Mouse (Mus musculus) lung, embryonic 15.5 days (tissue): ENCODE results near the gene Plagl1. TPM values are rescaled to one million over a fixed set of nuclear protein-coding genes. Genes with fewer than 3 reads are reported as not detected.
A peak's percentile ranks its signal among the peaks of the same experiment; 100 is the strongest.

Experiments
- ATAC-seq: fragments of 200-750 bp; cut with Nextera tagmentation; 2 replicates; pipeline ENCODE4 v1.8.0; 2017; ENCODE audit warnings: moderate number of reproducible peaks, borderline replicate concordance; ENCODE audit not compliant: low FRiP score, low TSS enrichment; ENCODE audit errors: extremely low read depth
- H3K27ac ChIP-seq: fragments of 300-500 bp; sonication (generic); 2 replicates; pipeline ENCODE4 v1.5.1; 2015; ENCODE audit warnings: moderate library complexity, mild to moderate bottlenecking, inconsistent platforms
- H3K27me3 ChIP-seq: fragments of 300-500 bp; sonication (generic); 2 replicates; pipeline ENCODE4 v1.6.1; 2015; ENCODE audit warnings: inconsistent platforms
- H3K36me3 ChIP-seq: fragments of 300-500 bp; sonication (generic); 2 replicates; pipeline ENCODE4 v1.6.1; 2015; ENCODE audit warnings: inconsistent platforms
- H3K4me1 ChIP-seq: fragments of 300-500 bp; sonication (generic); 2 replicates; pipeline ENCODE4 v1.6.1; 2015; ENCODE audit warnings: inconsistent platforms
- H3K4me2 ChIP-seq: fragments of 300-500 bp; sonication (generic); 2 replicates; pipeline ENCODE4 v1.6.1; 2015; ENCODE audit warnings: inconsistent platforms, mild to moderate bottlenecking, moderate library complexity
- H3K4me3 ChIP-seq: fragments of 300-500 bp; sonication (generic); 2 replicates; pipeline ENCODE4 v1.5.1; 2015; ENCODE audit warnings: mild to moderate bottlenecking, inconsistent platforms
- H3K9ac ChIP-seq: fragments of 300-500 bp; sonication (generic); 2 replicates; pipeline ENCODE4 v1.6.1; 2015; ENCODE audit warnings: inconsistent platforms
- H3K9me3 ChIP-seq: fragments of 300-500 bp; sonication (generic); 2 replicates; pipeline ENCODE4 v1.6.1; 2016; ENCODE audit warnings: inconsistent platforms
- WGBS: fragments of 180-500 bp; shearing (Covaris S2); methylation state at CpG from one replicate; pipeline ENCODE4 v1.1.7; 2015; 5-methylcytosine and 5-hydroxymethylcytosine counted together
- polyA plus RNA-seq: library from polyadenylated mRNA; unstranded; fragments of >200 nt; fragmentation: Nextera tagmentation; extraction: Ambion mirVana; gene quantifications from 2 replicates; pipeline ENCODE4 v1.2.1, GENCODE M21; 2015

Gene Plagl1
- polyA plus RNA-seq, 1 experiment from 2014 or later, result 134 TPM

- H3K4me1 ChIP-seq, result peaks cover 17% of the 10 kb centered on the region
- ATAC-seq, result peak; percentile 56; the same call in 1 of the 2 replicates
- no peaks in the 10 kb centered on the region for H3K27me3 ChIP-seq
- no peak overlapping the region for H3K4me2 ChIP-seq
- H3K9me3 ChIP-seq, result no peaks in the 10 kb centered on the region
- no peak overlapping the region for H3K4me3 ChIP-seq
- H3K27ac ChIP-seq, result peak overlapping the region; percentile 36; the same call in 1 of the 2 replicates
- H3K9ac ChIP-seq, result no peak overlapping the region
- 31% methylated on average over 9 of the region's 9 CpGs for WGBS
- peaks cover 7% of the 10 kb centered on the region; the same call in 1 of the 2 replicates for H3K36me3 ChIP-seq
Observed at GRCm38 (mm10) chr10:13116706-13117665, 56.7 kb downstream of the Plagl1 start.

- peaks cover 7% of the 10 kb centered on the region; the same call in 1 of the 2 replicates for H3K36me3 ChIP-seq
- H3K9ac ChIP-seq, result no peak overlapping the region
- H3K4me1 ChIP-seq, result peaks cover 14% of the 10 kb centered on the region
- H3K27ac ChIP-seq, result peak overlapping the region; percentile 81
- no peaks in the 10 kb centered on the region for H3K9me3 ChIP-seq
- H3K4me2 ChIP-seq, result no peak overlapping the region
- ATAC-seq, result peak; percentile 56; the same call in 1 of the 2 replicates
- no peaks in the 10 kb centered on the region for H3K27me3 ChIP-seq
- WGBS, result 66% methylated on average over 7 of the region's 7 CpGs
- no peak overlapping the region for H3K4me3 ChIP-seq
Observed at GRCm38 (mm10) chr10:13118024-13118769, 57.9 kb downstream of the Plagl1 start.

- 62% methylated on average over 5 of the region's 5 CpGs for WGBS
- peak overlapping the region; percentile 74 for H3K27ac ChIP-seq
- H3K4me2 ChIP-seq, result no peak overlapping the region
- H3K36me3 ChIP-seq, result peaks cover 7% of the 10 kb centered on the region; the same call in 1 of the 2 replicates
- no peak overlapping the region for H3K4me3 ChIP-seq
- no peaks in the 10 kb centered on the region for H3K27me3 ChIP-seq
- H3K9ac ChIP-seq, result no peak overlapping the region
- H3K4me1 ChIP-seq, result peaks cover 14% of the 10 kb centered on the region
- peak; percentile 3; the same call in 1 of the 2 replicates for ATAC-seq
- no peaks in the 10 kb centered on the region for H3K9me3 ChIP-seq
Observed at GRCm38 (mm10) chr10:13118770-13119102, 58.4 kb downstream of the Plagl1 start.

GRCm38 (mm10) chr10:13119300-13119699, 59.0 kb downstream of the Plagl1 start:
- Histone ChIP-seq H3K4me1 (peaks cover 14% of the 10 kb centered on the region), H3K9me3 (no peaks in the 10 kb centered on the region), H3K36me3 (peaks cover 7% of the 10 kb centered on the region; the same call in 1 of the 2 replicates), H3K4me2 (no peak overlapping the region), H3K9ac (no peak overlapping the region), H3K27ac (peak overlapping the region; percentile 74), H3K27me3 (no peaks in the 10 kb centered on the region), H3K4me3 (no peak overlapping the region)
- ATAC-seq, result 0 out of 2 replicates have a peak, but pooled peaks have one; percentile 32
- 55% methylated on average over 2 of the region's 2 CpGs for WGBS

GRCm38 (mm10) chr10:13125811-13126210, 65.5 kb downstream of the Plagl1 start:
- 62% methylated on average over 3 of the region's 3 CpGs for WGBS

GRCm38 (mm10) chr10:13127335-13127734, 67.0 kb downstream of the Plagl1 start:
- 73% methylated on average over 13 of the region's 13 CpGs for WGBS
- ATAC-seq, result no peak
- H3K36me3 ChIP-seq, result peaks cover 30% of the 10 kb centered on the region

More at GRCm38 (mm10) chr10:13125811-13126210, 65.5 kb downstream of the Plagl1 start:
- ATAC-seq, result no peak
- no peak overlapping the region for H3K27ac ChIP-seq
- no peak overlapping the region for H3K9ac ChIP-seq
- H3K36me3 ChIP-seq, result peaks cover 30% of the 10 kb centered on the region
- H3K4me1 ChIP-seq, result no peaks in the 10 kb centered on the region
- H3K4me2 ChIP-seq, result no peak overlapping the region
- H3K9me3 ChIP-seq, result no peaks in the 10 kb centered on the region
- H3K27me3 ChIP-seq, result no peaks in the 10 kb centered on the region
- no peak overlapping the region for H3K4me3 ChIP-seq

GRCm38 (mm10) chr10:13127946-13128345, 67.6 kb downstream of the Plagl1 start:
- Histone ChIP-seq H3K4me2 (no peak overlapping the region), H3K9me3 (no peaks in the 10 kb centered on the region), H3K4me3 (no peak overlapping the region), H3K9ac (no peak overlapping the region), H3K27me3 (no peaks in the 10 kb centered on the region), H3K4me1 (no peaks in the 10 kb centered on the region), H3K27ac (no peak overlapping the region), H3K36me3 (peaks cover 30% of the 10 kb centered on the region)
- 89% methylated on average over 7 of the region's 7 CpGs for WGBS
- ATAC-seq, result no peak

More at GRCm38 (mm10) chr10:13127335-13127734, 67.0 kb downstream of the Plagl1 start:
- Histone ChIP-seq H3K27me3 (no peaks in the 10 kb centered on the region), H3K4me1 (no peaks in the 10 kb centered on the region), H3K27ac (no peak overlapping the region), H3K9me3 (no peaks in the 10 kb centered on the region), H3K4me3 (no peak overlapping the region), H3K4me2 (no peak overlapping the region), H3K9ac (no peak overlapping the region)

- Histone ChIP-seq H3K27ac (no peak overlapping the region), H3K4me1 (no peaks in the 10 kb centered on the region), H3K4me2 (no peak overlapping the region), H3K9me3 (no peaks in the 10 kb centered on the region), H3K27me3 (no peaks in the 10 kb centered on the region), H3K9ac (no peak overlapping the region), H3K4me3 (no peak overlapping the region), H3K36me3 (peaks cover 2% of the 10 kb centered on the region)
- ATAC-seq, result no peak
- 86% methylated on average over 4 of the region's 4 CpGs for WGBS
Observed at GRCm38 (mm10) chr10:13133850-13134249, 73.5 kb downstream of the Plagl1 start.

- no peak overlapping the region for H3K27ac ChIP-seq
Observed at GRCm38 (mm10) chr10:13135276-13135675, 75.0 kb downstream of the Plagl1 start.

GRCm38 (mm10) chr10:13135751-13136150, 75.4 kb downstream of the Plagl1 start:
- H3K27me3 ChIP-seq, result no peaks in the 10 kb centered on the region
- no peak for ATAC-seq
- H3K27ac ChIP-seq, result no peak overlapping the region
- no peaks in the 10 kb centered on the region for H3K36me3 ChIP-seq
- no peaks in the 10 kb centered on the region for H3K4me1 ChIP-seq
- 90% methylated on average over 7 of the region's 7 CpGs for WGBS
- H3K9ac ChIP-seq, result no peak overlapping the region
- no peak overlapping the region for H3K4me3 ChIP-seq
- no peaks in the 10 kb centered on the region for H3K9me3 ChIP-seq
- H3K4me2 ChIP-seq, result no peak overlapping the region

More at GRCm38 (mm10) chr10:13135276-13135675, 75.0 kb downstream of the Plagl1 start:
- Histone ChIP-seq H3K4me1 (no peaks in the 10 kb centered on the region), H3K4me2 (no peak overlapping the region), H3K27me3 (no peaks in the 10 kb centered on the region), H3K4me3 (no peak overlapping the region), H3K36me3 (no peaks in the 10 kb centered on the region), H3K9me3 (no peaks in the 10 kb centered on the region), H3K9ac (no peak overlapping the region)
- WGBS, result 90% methylated on average over 7 of the region's 7 CpGs
- no peak for ATAC-seq

- no peak overlapping the region for H3K27ac ChIP-seq
- H3K9ac ChIP-seq, result no peak overlapping the region
- H3K9me3 ChIP-seq, result no peaks in the 10 kb centered on the region
- H3K4me1 ChIP-seq, result no peaks in the 10 kb centered on the region
- H3K27me3 ChIP-seq, result no peaks in the 10 kb centered on the region
- WGBS, result 87% methylated on average over 6 of the region's 6 CpGs
- H3K4me3 ChIP-seq, result no peak overlapping the region
- H3K36me3 ChIP-seq, result no peaks in the 10 kb centered on the region
- ATAC-seq, result no peak
- H3K4me2 ChIP-seq, result no peak overlapping the region
Observed at GRCm38 (mm10) chr10:13137906-13138305, 77.6 kb downstream of the Plagl1 start.
